Mouse (Mus musculus) liver, postnatal 0 days (tissue): ENCODE results near the gene Nop56. TPM values are rescaled to one million over a fixed set of nuclear protein-coding genes. Genes with fewer than 3 reads are reported as not detected.

Experiments used
- ATAC-seq: fragments of 200-750 bp; cut with Nextera tagmentation; 2 replicates; pipeline ENCODE4 v1.8.0; 2017; ENCODE audit warnings: mild to moderate bottlenecking, moderate library complexity
- DNase-seq: peaks from one replicate; pipeline ENCODE4 v3.0.0-alpha.2; 2016
- H3K27ac ChIP-seq: fragments of 300-500 bp; sonication (generic); 2 replicates; pipeline ENCODE4 v1.5.1; 2014; ENCODE audit warnings: antibody characterized with exemption, moderate library complexity, mild to moderate bottlenecking, low read depth
- H3K27me3 ChIP-seq: fragments of 300-500 bp; sonication (generic); 2 replicates; pipeline ENCODE4 v1.6.1; 2014; ENCODE audit warnings: low read length, control low read depth, mixed read lengths; ENCODE audit not compliant: insufficient read depth
- H3K36me3 ChIP-seq: fragments of 300-500 bp; sonication (generic); replicated peaks from 2 replicates; pipeline ENCODE4 v1.6.1; 2014; ENCODE audit warnings: mild to moderate bottlenecking, control low read depth, low read length, moderate library complexity, mixed read lengths; ENCODE audit not compliant: insufficient read depth
- H3K4me1 ChIP-seq: fragments of 300-500 bp; sonication (generic); 2 replicates; pipeline ENCODE4 v1.6.1; 2014; ENCODE audit warnings: antibody characterized with exemption, mild to moderate bottlenecking, control low read depth; ENCODE audit not compliant: insufficient read depth
- H3K4me2 ChIP-seq: fragments of 300-500 bp; sonication (generic); 2 replicates; pipeline ENCODE4 v1.6.1; 2014; ENCODE audit warnings: low read depth, mild to moderate bottlenecking, low read length, moderate library complexity, mixed read lengths
- H3K4me3 ChIP-seq: fragments of 300-500 bp; sonication (generic); 2 replicates; pipeline ENCODE4 v1.5.1; 2014; ENCODE audit warnings: low read depth, low read length
- H3K9ac ChIP-seq: fragments of 300-500 bp; sonication (generic); replicated peaks from 2 replicates; pipeline ENCODE4 v1.6.1; 2014; ENCODE audit warnings: mild to moderate bottlenecking, moderate library complexity
- H3K9me3 ChIP-seq: fragments of 300-500 bp; sonication (generic); 2 replicates; pipeline ENCODE4 v1.6.1; 2016; ENCODE audit warnings: mild to moderate bottlenecking, control low read depth, low read length, mixed read lengths
- CTCF ChIP-seq: sonication (generic); IDR thresholded peaks from 2 replicates; pipeline ENCODE4 v1.5.1; 2016; ENCODE audit warnings: antibody characterized with exemption, low read depth
- EP300 ChIP-seq: IDR thresholded peaks from 2 replicates; pipeline ENCODE4 v1.6.1; 2016; ENCODE audit warnings: antibody characterized with exemption, low read depth, mild to moderate bottlenecking
- whole genome bisulfite sequencing: fragments of 180-500 bp; shearing (Covaris S2); extraction: QIAGEN DNeasy Blood & Tissue Kit; methylation state at CpG from one replicate; pipeline ENCODE4 v1.1.7; 2014; ENCODE audit not compliant: insufficient replicate concordance; 5-methylcytosine and 5-hydroxymethylcytosine counted together
- polyA plus RNA-seq: library from polyadenylated mRNA; unstranded; fragments of >200 nt; fragmentation: Nextera tagmentation; extraction: Ambion mirVana; gene quantifications from 2 replicates; pipeline ENCODE4 v1.2.1, GENCODE M21; 2015

Nop56 gene
- polyA plus RNA-seq, 1 experiment from 2014 or later, result 91.2 TPM

- Histone ChIP-seq H3K9me3 (no peaks in the 10 kb centered on the region), H3K27me3 (no peaks in the 10 kb centered on the region), H3K4me2 (no peak overlapping the region), H3K4me1 (peaks cover 28% of the 10 kb centered on the region), H3K9ac (no peak overlapping the region), H3K36me3 (peaks cover 57% of the 10 kb centered on the region), H3K4me3 (no peak overlapping the region), H3K27ac (no peak overlapping the region)
- DNase-seq (no peak), ATAC-seq (no peak)
- no peak for TF ChIP-seq CTCF
- TF ChIP-seq EP300, result no peak
- WGBS, result 64% methylated on average over 7 of the region's 7 CpGs
Observed at GRCm38 (mm10) chr2:130280224-130280623, 6.0 kb downstream of the Nop56 start.

DNA sequence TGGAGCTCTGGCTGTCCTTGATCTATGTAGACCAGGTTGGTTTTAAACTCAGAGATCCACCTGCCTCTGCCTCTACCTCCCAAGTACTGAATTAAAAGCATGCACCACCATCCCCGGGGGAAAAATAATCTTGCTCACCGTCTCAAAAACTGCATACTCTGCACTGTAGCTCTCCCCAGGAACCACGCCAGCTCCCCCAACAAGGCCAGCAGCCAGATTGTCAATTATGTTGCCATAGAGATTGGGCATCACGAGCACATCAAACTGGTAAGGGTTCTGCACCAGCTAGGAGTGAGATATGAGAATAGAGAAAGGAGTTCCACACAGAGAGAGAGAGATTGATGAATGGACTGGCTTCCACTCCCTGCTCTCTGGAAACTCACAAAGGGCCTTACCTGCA is 6.6 kb downstream of the Nop56 start:
- DNase-seq, result no peak
- H3K27me3 ChIP-seq, result no peaks in the 10 kb centered on the region
- WGBS, result 65% methylated on average over 4 of the region's 4 CpGs
- H3K27ac ChIP-seq, result no peak overlapping the region; the same call in 1 of the 2 replicates
- peaks cover 22% of the 10 kb centered on the region for H3K4me1 ChIP-seq
- TF ChIP-seq CTCF, result no peak
- TF ChIP-seq EP300, result no peak
- H3K9ac ChIP-seq, result no peak overlapping the region
- peaks cover 52% of the 10 kb centered on the region for H3K36me3 ChIP-seq
- no peak overlapping the region for H3K4me2 ChIP-seq
- no peaks in the 10 kb centered on the region for H3K9me3 ChIP-seq
- H3K4me3 ChIP-seq, result no peak overlapping the region
- ATAC-seq, result no peak

- H3K4me2 ChIP-seq, result peak within 1 kb of the TSS; percentile 85
- no peaks in the 10 kb centered on the region for H3K27me3 ChIP-seq
- H3K9ac ChIP-seq, result peak within 1 kb of the TSS; percentile 92
- no peaks in the 10 kb centered on the region for H3K9me3 ChIP-seq
- DNase-seq (peak; percentile 91), ATAC-seq (peak; percentile 91)
- H3K4me1 ChIP-seq, result peaks cover 16% of the 10 kb centered on the region
- H3K4me3 ChIP-seq, result peak within 1 kb of the TSS; percentile 78
- H3K27ac ChIP-seq, result peak within 1 kb of the TSS; percentile 77
- TF ChIP-seq CTCF, result no peak
- peak; percentile 47; the same call in 1 of the 2 replicates for TF ChIP-seq EP300
- H3K36me3 ChIP-seq, result peaks cover 25% of the 10 kb centered on the region
- under 1% methylated on average over 47 of the region's 51 CpGs for WGBS
Observed at GRCm38 (mm10) chr2:130283854-130284654, 9.8 kb downstream of the Nop56 start, which contains the start of gene Idh3b. Idh3b (minus strand) TSS chr2:130284547.

- no peak for DNase-seq
- TF ChIP-seq CTCF, result no peak
- H3K9me3 ChIP-seq, result no peaks in the 10 kb centered on the region
- no peak overlapping the region for H3K9ac ChIP-seq
- WGBS, result 56% methylated on average over 4 of the region's 4 CpGs
- no peaks in the 10 kb centered on the region for H3K36me3 ChIP-seq
- H3K27ac ChIP-seq, result no peak overlapping the region
- H3K4me2 ChIP-seq, result no peak overlapping the region
- H3K4me1 ChIP-seq, result peaks cover 4% of the 10 kb centered on the region; the same call in 1 of the 2 replicates
- ATAC-seq, result no peak
- no peak overlapping the region for H3K4me3 ChIP-seq
- H3K27me3 ChIP-seq, result peaks cover 17% of the 10 kb centered on the region
Observed at GRCm38 (mm10) chr2:130289086-130289485, 14.9 kb downstream of the Nop56 start.

- 11% methylated on average over 8 of the region's 8 CpGs for WGBS
- Histone ChIP-seq H3K9ac (no peak overlapping the region), H3K4me1 (peaks cover 2% of the 10 kb centered on the region; the same call in 1 of the 2 replicates), H3K9me3 (no peaks in the 10 kb centered on the region), H3K27me3 (peaks cover 38% of the 10 kb centered on the region), H3K27ac (no peak overlapping the region), H3K4me3 (no peak overlapping the region), H3K36me3 (no peaks in the 10 kb centered on the region), H3K4me2 (no peak overlapping the region)
- TF ChIP-seq EP300 (no peak), CTCF (peak; percentile 91)
- peak; percentile 68 for ATAC-seq
- DNase-seq, result peak; percentile 60
Observed at GRCm38 (mm10) chr2:130291434-130291833, 17.2 kb downstream of the Nop56 start.

DNA sequence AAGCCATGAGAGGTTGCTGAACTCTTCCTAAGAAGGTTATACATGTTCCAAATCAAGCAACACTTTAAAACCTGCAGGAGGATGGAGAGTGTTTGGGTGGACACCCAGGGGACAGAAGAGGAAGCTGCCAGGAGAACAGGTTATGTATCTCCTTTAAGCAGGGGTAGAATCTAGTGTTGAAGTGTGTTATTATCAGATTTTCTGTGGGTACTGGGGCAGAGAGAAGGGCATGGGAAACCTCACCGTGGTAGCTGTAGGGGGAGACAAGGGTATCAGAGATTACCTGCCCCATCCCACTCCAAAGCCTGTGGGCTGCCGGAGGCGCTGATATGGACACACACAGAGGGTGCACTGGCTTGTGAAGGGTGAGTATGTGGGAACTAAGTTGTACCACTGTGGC is 18.8 kb downstream of the Nop56 start:
- peaks cover 2% of the 10 kb centered on the region; the same call in 1 of the 2 replicates for H3K4me1 ChIP-seq
- no peaks in the 10 kb centered on the region for H3K36me3 ChIP-seq
- peaks cover 54% of the 10 kb centered on the region for H3K27me3 ChIP-seq
- no peak for TF ChIP-seq EP300
- TF ChIP-seq CTCF, result no peak
- no peak overlapping the region for H3K27ac ChIP-seq
- no peak overlapping the region for H3K4me2 ChIP-seq
- ATAC-seq, result no peak
- H3K4me3 ChIP-seq, result no peak overlapping the region
- WGBS, result 42% methylated on average over 3 of the region's 3 CpGs
- DNase-seq, result no peak
- no peaks in the 10 kb centered on the region for H3K9me3 ChIP-seq
- no peak overlapping the region for H3K9ac ChIP-seq
